Mouse (Mus musculus): ENCODE results near the gene Pja2. TPM values are rescaled to one million over a fixed set of nuclear protein-coding genes. Genes with fewer than 3 reads are reported as not detected.
A peak's percentile ranks its signal among the peaks of the same experiment; 100 is the strongest.
"Not testable (repeated sequence)": the region's sequence is repeated elsewhere in the genome, so short reads cannot be mapped to it uniquely, and the experiment has no call there.

Gene Pja2
- polyA plus RNA-seq, 1 experiment, result 15.5 TPM

GRCm38 (mm10) chr17:64330885-64331284, 831 bp downstream of the Pja2 start:
- Histone ChIP-seq H3K4me3 (ENCODE audit: insufficient read depth, low read depth, low read length) (peak overlapping the region; percentile 100), H3K36me3 (ENCODE audit: control insufficient read depth, insufficient read depth, low read length) (no peaks in the 10 kb centered on the region), H3K4me1 (ENCODE audit: control insufficient read depth, insufficient read depth, low read length) (peaks cover 7% of the 10 kb centered on the region; the same call in 1 of the 2 replicates), H3K27ac (ENCODE audit: insufficient read depth, low read depth, low read length) (peak overlapping the region; percentile 97), H3K27me3 (replicated peaks; ENCODE audit: control insufficient read depth, insufficient read depth, low read length) (no peaks in the 10 kb centered on the region)
- WGBS, result 11% methylated on average over 8 of the region's 8 CpGs
- TF ChIP-seq POLR2A (IDR thresholded peaks at IDR 0.05; ENCODE audit: low read depth, low read length) (no peak), CTCF (conservative IDR thresholded peaks at IDR 0.05; ENCODE audit: insufficient read depth, insufficient read length, low read depth, low read length) (no peak)
- DNase-seq, result no peak

- H3K27me3 ChIP-seq (replicated peaks; ENCODE audit: control insufficient read depth, insufficient read depth, low read length), result no peaks in the 10 kb centered on the region
- WGBS, result 63% methylated on average over 2 of the region's 2 CpGs
- H3K36me3 ChIP-seq (ENCODE audit: control insufficient read depth, insufficient read depth, low read length), result no peaks in the 10 kb centered on the region
- H3K4me3 ChIP-seq (ENCODE audit: insufficient read depth, low read depth, low read length), result no peak overlapping the region
- no peak for TF ChIP-seq POLR2A (IDR thresholded peaks at IDR 0.05; ENCODE audit: low read depth, low read length)
- no peak for TF ChIP-seq CTCF (conservative IDR thresholded peaks at IDR 0.05; ENCODE audit: insufficient read depth, insufficient read length, low read depth, low read length)
- DNase-seq, result no peak
- H3K27ac ChIP-seq (ENCODE audit: insufficient read depth, low read depth, low read length), result no peak overlapping the region
- H3K4me1 ChIP-seq (ENCODE audit: control insufficient read depth, insufficient read depth, low read length), result peaks cover 2% of the 10 kb centered on the region; the same call in 1 of the 2 replicates
Observed at GRCm38 (mm10) chr17:64324556-64324955, 7.2 kb downstream of the Pja2 start.

GRCm38 (mm10) chr17:64315428-64315827, 16.3 kb downstream of the Pja2 start:
- Histone ChIP-seq H3K4me1 (ENCODE audit: control insufficient read depth, insufficient read depth, low read length) (no peaks in the 10 kb centered on the region), H3K27ac (ENCODE audit: insufficient read depth, low read depth, low read length) (no peak overlapping the region), H3K4me3 (ENCODE audit: insufficient read depth, low read depth, low read length) (no peak overlapping the region), H3K36me3 (ENCODE audit: control insufficient read depth, insufficient read depth, low read length) (no peaks in the 10 kb centered on the region; the same call in 1 of the 2 replicates), H3K27me3 (replicated peaks; ENCODE audit: control insufficient read depth, insufficient read depth, low read length) (no peaks in the 10 kb centered on the region)
- TF ChIP-seq CTCF (conservative IDR thresholded peaks at IDR 0.05; ENCODE audit: insufficient read depth, insufficient read length, low read depth, low read length), result no peak
- TF ChIP-seq POLR2A (IDR thresholded peaks at IDR 0.05; ENCODE audit: low read depth, low read length), result no peak
- no peak for DNase-seq

DNA sequence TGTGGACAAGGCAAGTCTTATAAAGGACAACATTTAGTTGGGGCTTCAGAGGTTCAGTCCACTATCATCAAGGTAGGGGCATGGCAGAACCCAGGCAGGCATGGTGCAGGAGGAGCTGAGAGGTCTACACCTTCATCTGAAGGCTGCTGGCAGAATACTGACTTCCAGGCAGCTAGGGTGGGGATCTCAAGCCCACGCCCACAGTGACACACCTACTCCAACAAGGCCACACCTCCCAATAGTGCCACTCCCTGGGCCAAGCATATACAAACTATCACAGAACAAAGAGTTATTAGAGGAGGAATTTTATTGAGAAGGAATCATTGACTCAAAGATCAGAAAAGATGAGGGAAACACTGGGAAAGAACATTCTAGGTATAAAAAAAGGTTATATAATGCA, 17.2 kb downstream of the Pja2 start:
- not testable (repeated sequence) for H3K27ac ChIP-seq (ENCODE audit: insufficient read depth, low read depth, low read length); DNase-seq; H3K27me3 ChIP-seq (replicated peaks; ENCODE audit: control insufficient read depth, insufficient read depth, low read length); H3K36me3 ChIP-seq (ENCODE audit: control insufficient read depth, insufficient read depth, low read length); H3K4me3 ChIP-seq (ENCODE audit: insufficient read depth, low read depth, low read length); H3K4me1 ChIP-seq (ENCODE audit: control insufficient read depth, insufficient read depth, low read length)
- WGBS, result 93% methylated on average over 1 of the region's 1 CpGs

- 0 out of 2 replicates have a peak, but pooled peaks cover 1% of the 10 kb centered on the region for H3K36me3 ChIP-seq (ENCODE audit: control insufficient read depth, insufficient read depth, low read length)
- DNase-seq, result no peak
- no peaks in the 10 kb centered on the region for H3K4me1 ChIP-seq (ENCODE audit: control insufficient read depth, insufficient read depth, low read length)
- no peak overlapping the region for H3K4me3 ChIP-seq (ENCODE audit: insufficient read depth, low read depth, low read length)
- 81% methylated on average over 5 of the region's 5 CpGs for WGBS
- no peaks in the 10 kb centered on the region for H3K27me3 ChIP-seq (replicated peaks; ENCODE audit: control insufficient read depth, insufficient read depth, low read length)
- H3K27ac ChIP-seq (ENCODE audit: insufficient read depth, low read depth, low read length), result no peak overlapping the region
- TF ChIP-seq CTCF (conservative IDR thresholded peaks at IDR 0.05; ENCODE audit: insufficient read depth, insufficient read length, low read depth, low read length), result no peak
- no peak for TF ChIP-seq POLR2A (IDR thresholded peaks at IDR 0.05; ENCODE audit: low read depth, low read length)
Observed at GRCm38 (mm10) chr17:64297628-64298027, 34.1 kb downstream of the Pja2 start.

GRCm38 (mm10) chr17:64292740-64293139, 39.0 kb downstream of the Pja2 start:
- no peak overlapping the region for H3K4me3 ChIP-seq (ENCODE audit: insufficient read depth, low read depth, low read length)
- WGBS, result 90% methylated on average over 8 of the region's 8 CpGs
- no peak overlapping the region for H3K27ac ChIP-seq (ENCODE audit: insufficient read depth, low read depth, low read length)
- TF ChIP-seq CTCF (conservative IDR thresholded peaks at IDR 0.05; ENCODE audit: insufficient read depth, insufficient read length, low read depth, low read length) (no peak), POLR2A (IDR thresholded peaks at IDR 0.05; ENCODE audit: low read depth, low read length) (no peak)
- H3K27me3 ChIP-seq (replicated peaks; ENCODE audit: control insufficient read depth, insufficient read depth, low read length), result no peaks in the 10 kb centered on the region
- no peak for DNase-seq
- no peaks in the 10 kb centered on the region for H3K4me1 ChIP-seq (ENCODE audit: control insufficient read depth, insufficient read depth, low read length)
- H3K36me3 ChIP-seq (ENCODE audit: control insufficient read depth, insufficient read depth, low read length), result peaks cover 5% of the 10 kb centered on the region

DNA sequence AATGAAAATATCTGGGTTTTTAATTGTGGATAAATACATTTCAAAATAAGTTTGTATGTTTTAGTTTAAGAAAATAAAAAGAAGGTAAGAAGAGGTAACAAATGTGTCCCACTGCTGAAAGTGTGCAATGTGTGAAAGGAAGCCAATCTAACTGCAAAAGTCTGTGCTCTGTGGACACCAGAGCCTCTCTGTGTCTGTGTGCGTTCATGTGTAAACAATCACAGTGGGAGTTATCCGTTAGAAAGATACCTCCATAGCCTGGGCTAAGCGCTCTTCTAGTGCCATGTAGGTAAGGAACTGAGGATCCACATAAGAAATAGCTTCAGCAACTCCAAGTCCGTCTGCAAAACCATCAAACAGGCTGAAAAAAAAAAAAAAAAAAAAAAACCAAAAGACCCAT, 42.0 kb downstream of the Pja2 start:
- H3K4me3 ChIP-seq (ENCODE audit: insufficient read depth, low read depth, low read length), result no peak overlapping the region
- TF ChIP-seq POLR2A (IDR thresholded peaks at IDR 0.05; ENCODE audit: low read depth, low read length), result no peak
- no peak for TF ChIP-seq CTCF (conservative IDR thresholded peaks at IDR 0.05; ENCODE audit: insufficient read depth, insufficient read length, low read depth, low read length)
- no peak for DNase-seq
- WGBS, result 74% methylated on average over 4 of the region's 4 CpGs
- H3K36me3 ChIP-seq (ENCODE audit: control insufficient read depth, insufficient read depth, low read length), result peaks cover 7% of the 10 kb centered on the region
- no peak overlapping the region for H3K27ac ChIP-seq (ENCODE audit: insufficient read depth, low read depth, low read length)
- H3K27me3 ChIP-seq (replicated peaks; ENCODE audit: control insufficient read depth, insufficient read depth, low read length), result no peaks in the 10 kb centered on the region
- H3K4me1 ChIP-seq (ENCODE audit: control insufficient read depth, insufficient read depth, low read length), result no peaks in the 10 kb centered on the region

DNA sequence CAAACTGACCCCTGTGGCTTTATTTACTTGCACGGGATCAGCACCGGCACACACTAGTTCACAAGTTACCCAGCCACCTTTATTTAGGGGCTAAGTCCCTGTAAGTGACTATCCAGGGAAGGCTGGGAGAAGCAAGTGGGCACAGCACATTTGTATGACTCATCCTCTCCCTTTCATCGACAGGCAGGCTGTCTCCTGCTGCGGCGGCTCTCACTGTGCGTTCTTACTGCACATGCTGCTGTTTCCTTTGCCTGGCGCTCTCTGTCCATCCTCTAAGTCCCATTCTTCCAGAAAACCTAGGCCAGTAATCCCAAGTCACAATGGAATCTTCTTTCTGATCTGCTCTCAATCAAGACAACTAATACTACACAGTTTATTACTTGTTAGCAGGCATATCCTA, 43.7 kb downstream of the Pja2 start:
- TF ChIP-seq CTCF (conservative IDR thresholded peaks at IDR 0.05; ENCODE audit: insufficient read depth, insufficient read length, low read depth, low read length) (no peak), POLR2A (IDR thresholded peaks at IDR 0.05; ENCODE audit: low read depth, low read length) (no peak)
- Histone ChIP-seq H3K4me3 (ENCODE audit: insufficient read depth, low read depth, low read length) (no peak overlapping the region), H3K27me3 (replicated peaks; ENCODE audit: control insufficient read depth, insufficient read depth, low read length) (no peaks in the 10 kb centered on the region), H3K4me1 (ENCODE audit: control insufficient read depth, insufficient read depth, low read length) (no peaks in the 10 kb centered on the region), H3K27ac (ENCODE audit: insufficient read depth, low read depth, low read length) (no peak overlapping the region), H3K36me3 (ENCODE audit: control insufficient read depth, insufficient read depth, low read length) (peaks cover 7% of the 10 kb centered on the region)
- no peak for DNase-seq
- 89% methylated on average over 7 of the region's 7 CpGs for WGBS
